Mouse (Mus musculus) heart, postnatal 4 days (tissue): ENCODE results near the gene Slc10a7. TPM values are rescaled to one million over a fixed set of nuclear protein-coding genes. Genes with fewer than 3 reads are reported as not detected.
"Not testable (repeated sequence)": the region's sequence is repeated elsewhere in the genome, so short reads cannot be mapped to it uniquely, and the experiment has no call there.

Experiments used
- DNase-seq: peaks from one replicate; pipeline ENCODE4 v3.0.0; 2021
- total RNA-seq, 2 experiments: library from RNA; stranded (reverse); gene quantifications; 2 replicates each; pipeline ENCODE4 v1.2.3; 2021

The Slc10a7 gene
- total RNA-seq, 2 experiments from 2014 or later, result 10.5 to 11.3 TPM

GRCm38 (mm10) chr8:78670241-78670640 is 161.1 kb downstream of the Slc10a7 start:
- DNase-seq, result no peak

DNA sequence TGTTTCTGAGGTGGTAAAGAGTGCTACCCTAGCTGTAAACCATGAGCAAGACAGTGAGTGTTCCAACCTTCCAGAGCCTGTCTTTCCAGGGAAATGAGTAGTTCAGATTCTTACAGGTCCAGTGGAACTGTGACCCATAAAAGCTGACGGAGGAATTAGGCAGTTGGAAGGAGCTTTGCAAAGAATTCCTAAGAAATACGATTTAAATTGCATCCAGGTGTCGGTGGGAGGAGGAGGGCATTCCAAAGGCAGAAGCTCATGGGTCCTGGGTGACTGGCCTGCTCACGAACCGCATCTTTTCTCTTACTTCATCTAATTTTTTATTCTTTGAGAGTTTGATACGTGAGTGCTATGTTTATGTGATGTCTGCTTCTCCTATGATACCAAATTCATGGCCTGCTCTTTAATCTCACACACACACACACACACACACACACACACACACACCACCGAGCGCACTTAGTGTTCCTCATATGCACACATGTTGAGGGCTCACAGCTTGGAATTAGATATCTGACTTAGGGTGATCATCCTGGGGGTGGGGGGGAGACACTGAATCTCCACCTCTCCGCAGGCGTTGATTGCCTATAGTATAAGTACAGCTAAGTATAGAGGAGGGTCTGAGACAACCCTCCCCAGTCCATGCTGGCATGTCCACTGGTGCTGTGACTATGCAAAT is 169.5 kb downstream of the Slc10a7 start:
- DNase-seq, result no peak

DNA sequence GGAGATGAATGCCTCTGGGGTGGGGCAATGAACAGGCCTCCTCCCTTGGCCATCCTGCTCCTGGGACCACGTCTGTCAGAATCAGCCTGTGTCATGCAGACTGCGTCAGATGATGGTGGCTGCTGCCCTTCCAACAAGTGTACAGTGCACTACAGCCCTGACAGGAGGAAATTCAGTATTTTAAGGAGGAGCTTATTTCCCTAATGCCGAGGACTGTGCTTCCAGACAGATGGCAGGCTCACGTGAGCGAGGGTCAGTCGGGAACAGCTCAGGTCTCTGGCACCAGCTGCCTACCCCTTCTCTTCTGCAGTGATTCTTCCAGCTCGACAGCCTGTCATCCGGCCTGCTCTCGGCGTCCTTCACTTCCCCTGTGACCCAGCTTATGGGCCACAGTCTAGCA is 181.6 kb downstream of the Slc10a7 start:
- DNase-seq, result no peak

DNA sequence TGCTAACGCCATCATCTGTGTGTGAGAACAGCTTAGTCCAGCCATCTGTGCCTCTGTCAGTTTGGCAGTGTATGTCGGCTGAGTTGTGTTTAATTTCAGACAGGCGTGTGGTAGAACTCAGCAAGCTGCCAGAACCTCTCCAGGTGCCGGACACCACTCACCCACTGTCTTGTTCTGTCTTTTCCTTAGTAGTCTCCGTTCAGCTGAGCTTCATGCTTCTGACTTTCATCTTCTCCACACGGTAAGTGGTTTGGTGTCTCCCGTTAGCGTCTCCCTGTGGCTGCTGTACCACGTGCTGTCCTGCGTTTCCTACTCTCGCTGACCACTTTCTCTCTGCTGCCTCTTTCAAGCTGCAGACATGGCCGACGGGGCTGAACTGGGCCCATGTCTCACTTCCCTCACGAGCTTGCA is 189.2 kb downstream of the Slc10a7 start:
- DNase-seq, result no peak

DNA sequence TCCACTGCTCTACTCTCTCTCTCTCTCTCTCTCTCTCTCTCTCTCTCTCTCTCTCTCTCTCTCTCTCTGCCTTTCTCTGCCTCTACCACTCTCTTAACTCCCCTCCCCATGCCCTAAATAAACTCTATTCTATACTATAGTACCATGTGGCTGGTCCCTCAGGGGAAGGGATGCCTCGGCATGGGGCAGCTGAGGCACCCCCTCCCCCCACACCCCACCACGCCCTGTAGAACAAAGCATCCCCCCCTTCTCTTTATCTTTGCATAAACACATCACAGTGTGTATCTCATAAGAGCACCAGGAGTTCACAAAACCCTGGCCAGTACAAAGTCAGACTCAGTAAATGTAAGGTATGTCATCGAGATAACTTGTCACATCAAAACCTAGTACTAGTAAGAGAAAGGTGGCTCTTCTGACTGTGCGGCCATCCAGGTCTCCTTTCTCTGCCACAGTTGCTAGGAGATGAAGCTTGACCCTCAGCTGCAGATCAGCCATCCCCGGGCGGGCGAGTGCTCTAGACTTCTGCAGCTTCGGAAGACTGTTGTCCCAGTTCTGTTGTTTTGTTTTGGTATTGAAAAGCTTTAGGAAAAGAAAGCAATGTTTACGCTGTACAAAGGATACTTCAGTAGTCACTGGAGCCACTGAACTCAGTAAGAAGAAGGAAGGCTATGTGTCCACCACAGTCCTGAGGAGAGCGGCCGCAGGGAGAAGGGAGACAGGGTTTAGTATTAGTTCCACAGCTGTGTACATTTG is 194.1 kb downstream of the Slc10a7 start:
- DNase-seq, result no peak

- no peak for DNase-seq
Measured at GRCm38 (mm10) chr8:78705980-78706379, 196.8 kb downstream of the Slc10a7 start.

- no peak for DNase-seq
Measured at GRCm38 (mm10) chr8:78709948-78710644, 200.9 kb downstream of the Slc10a7 start.

- no peak for DNase-seq
Measured at GRCm38 (mm10) chr8:78710961-78711360, 201.8 kb downstream of the Slc10a7 start.

- DNase-seq, result no peak
Measured at GRCm38 (mm10) chr8:78714880-78715279, 205.7 kb downstream of the Slc10a7 start.

GRCm38 (mm10) chr8:78716546-78716945 is 207.4 kb downstream of the Slc10a7 start:
- DNase-seq, result no peak

DNA sequence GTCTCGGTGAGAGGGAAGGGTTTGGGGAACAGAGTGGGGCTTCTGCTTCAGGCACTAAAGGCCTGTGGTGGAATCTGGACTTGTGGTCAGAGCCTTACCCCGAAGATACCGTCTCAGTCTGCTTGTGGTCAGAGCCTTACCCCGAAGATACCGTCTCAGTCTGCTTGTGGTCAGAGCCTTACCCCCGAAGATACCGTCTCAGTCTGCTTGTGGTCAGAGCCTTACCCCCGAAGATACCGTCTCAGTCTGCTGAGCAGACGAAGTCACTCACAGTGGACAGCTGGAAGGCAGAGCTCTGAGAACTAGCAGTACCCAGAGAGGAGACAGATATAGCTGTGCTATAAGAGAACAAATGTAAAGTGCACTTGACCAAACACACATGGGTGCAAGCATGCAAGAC is 208.0 kb downstream of the Slc10a7 start:
- not testable (repeated sequence) for DNase-seq

DNA sequence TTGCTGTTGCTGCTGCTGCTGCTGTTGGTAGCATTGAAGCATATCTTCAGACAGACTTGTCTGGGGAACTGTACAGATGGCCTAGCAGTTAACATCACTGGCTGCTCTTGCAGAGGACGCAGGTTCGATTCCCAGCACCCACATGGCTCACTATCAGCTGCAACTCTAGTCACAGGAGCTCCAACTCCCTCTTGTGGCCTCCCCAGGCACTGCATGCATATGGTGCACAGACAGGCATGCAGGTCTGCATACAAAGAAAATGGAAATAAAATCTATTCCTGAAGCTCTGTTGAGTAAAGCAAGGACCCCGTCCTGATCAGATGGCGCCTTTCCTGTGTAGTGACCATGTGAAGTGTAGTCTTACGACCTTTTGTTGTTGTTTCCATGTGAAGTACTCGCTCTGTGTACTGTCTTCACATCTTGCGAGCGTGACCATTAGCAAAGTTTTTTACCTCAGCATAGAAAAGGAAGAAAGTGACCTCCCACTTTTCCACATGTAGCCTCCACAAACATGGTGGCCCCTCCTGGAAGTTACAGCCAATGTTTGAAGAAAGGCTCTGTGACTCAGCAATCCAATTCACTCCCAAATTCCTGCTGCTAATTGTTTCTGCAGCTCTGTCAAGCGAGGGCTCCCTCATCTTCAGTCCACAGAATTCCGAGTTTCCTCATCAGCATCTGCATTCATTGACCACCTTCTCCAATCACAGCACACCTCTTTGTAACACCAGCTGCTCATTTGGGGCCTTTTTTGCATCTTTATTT is 210.3 kb downstream of the Slc10a7 start:
- DNase-seq, result no peak

- no peak for DNase-seq
Measured at GRCm38 (mm10) chr8:78720041-78720414, 210.9 kb downstream of the Slc10a7 start.

DNA sequence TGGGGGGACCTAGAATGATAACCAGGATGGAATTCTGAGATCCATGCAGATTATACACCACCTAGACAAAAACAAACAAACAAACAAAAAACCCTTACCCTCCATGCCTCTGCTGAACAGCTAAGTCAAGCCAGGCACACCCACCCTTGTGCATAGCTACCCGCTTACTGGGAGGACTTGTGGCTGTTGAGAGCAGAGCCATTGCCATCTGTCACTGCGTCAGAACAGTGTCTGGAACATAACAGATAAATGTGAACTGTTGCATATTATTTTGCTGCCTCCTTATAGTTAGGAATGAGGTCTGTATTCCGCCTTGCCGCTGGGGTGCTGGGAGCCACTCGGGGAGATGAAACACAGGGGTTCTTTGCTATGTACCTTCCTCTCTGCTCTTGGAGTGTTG is 212.4 kb downstream of the Slc10a7 start:
- DNase-seq, result no peak

GRCm38 (mm10) chr8:78722201-78722600 is 213.1 kb downstream of the Slc10a7 start:
- DNase-seq, result no peak

DNA sequence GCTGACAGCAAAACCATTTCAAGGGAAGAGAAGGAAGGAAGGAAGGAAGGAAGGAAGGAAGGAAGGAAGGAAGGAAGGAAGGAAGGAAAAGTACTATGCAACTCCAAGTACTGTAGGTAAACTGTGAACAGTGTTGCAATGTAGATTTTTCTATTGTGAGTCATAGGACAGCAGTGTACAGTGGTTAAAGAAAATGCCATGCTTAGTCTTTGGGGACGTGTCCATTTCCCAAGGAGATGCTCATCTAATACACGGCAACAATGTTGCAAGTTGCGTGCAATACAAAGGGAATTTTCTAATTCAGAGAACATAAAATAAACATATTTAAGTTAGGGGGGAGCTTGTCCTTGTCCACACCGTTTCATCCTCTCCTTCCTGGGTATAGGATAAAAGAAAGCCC is 215.7 kb downstream of the Slc10a7 start:
- DNase-seq, result no peak

DNA sequence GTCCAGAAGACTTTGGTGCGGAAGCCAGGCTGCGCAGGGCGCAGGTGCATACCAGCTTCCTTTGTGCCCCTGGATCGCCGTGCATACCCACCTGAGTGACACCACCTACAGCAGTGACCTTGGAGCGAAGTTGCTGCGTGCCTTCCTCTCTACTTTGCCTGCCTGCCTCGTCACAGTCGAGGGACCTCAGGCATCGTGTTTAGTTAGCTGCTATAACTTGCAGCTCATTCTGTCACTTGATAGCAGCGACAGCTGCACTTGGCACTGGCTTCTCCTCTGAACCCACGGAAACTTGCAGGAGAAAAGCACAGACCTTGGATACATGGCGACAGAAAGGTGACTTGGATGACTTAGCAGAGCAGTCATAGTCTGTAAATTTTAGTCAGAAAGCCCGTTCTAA is 219.1 kb downstream of the Slc10a7 start:
- no peak for DNase-seq

DNA sequence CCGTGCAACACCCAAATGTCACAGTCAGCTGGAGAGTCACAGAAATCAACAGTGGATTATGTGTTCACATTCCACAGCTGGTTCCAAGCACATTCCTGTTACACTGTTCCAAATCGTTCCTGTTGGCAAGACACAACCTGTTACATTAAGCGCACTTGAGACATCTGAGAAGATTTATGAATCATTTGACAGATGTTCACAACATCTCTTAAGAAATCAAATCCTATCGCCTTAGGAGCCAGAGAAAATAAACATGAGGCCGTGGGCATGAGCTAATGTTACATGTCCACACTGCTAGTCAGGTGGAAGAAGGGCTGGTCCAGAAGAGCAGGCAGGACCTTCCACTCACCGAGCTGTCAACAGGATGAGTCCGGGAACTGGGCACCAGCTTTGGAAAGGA is 223.3 kb downstream of the Slc10a7 start:
- DNase-seq, result no peak

GRCm38 (mm10) chr8:78732995-78733512 is 223.9 kb downstream of the Slc10a7 start:
- DNase-seq, result peak; percentile 37

DNA sequence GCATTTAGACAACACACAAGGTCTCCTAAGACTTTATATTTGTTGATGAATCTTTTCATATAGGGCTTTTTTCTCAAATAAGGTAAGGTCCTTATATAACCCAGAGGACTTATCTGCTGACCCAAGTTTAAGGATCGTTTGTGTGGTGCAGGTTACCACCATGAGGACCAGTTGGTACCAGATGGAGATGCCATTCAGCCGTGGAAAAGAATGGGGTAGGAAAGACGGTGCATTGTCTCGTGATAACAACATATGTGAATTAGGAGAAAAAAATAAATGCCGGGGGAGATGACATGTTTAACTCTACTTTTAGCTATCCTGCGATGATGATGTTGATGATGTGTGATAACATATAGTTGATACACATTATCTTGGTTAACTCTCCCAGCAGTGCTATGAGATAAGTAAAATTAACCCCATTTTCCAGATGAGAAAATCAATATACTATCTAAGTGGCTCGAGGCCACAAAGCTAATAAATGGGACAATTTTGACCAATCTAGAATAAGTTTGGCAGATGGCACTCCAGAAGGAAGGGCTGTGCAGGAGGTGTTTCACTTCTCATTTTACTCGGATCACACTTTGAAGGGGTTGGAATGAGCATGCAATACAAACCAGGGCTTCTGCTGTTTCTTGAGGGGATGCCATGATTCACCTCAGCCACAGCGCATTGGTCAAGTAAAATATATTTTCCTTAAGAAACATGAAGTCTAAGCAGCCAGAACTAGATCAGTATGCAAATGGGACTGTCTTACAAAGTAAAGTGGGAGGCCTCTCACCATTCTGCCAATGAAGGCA is 225.8 kb downstream of the Slc10a7 start:
- no peak for DNase-seq

GRCm38 (mm10) chr8:78738304-78738703 is 229.2 kb downstream of the Slc10a7 start:
- DNase-seq, result no peak

DNA sequence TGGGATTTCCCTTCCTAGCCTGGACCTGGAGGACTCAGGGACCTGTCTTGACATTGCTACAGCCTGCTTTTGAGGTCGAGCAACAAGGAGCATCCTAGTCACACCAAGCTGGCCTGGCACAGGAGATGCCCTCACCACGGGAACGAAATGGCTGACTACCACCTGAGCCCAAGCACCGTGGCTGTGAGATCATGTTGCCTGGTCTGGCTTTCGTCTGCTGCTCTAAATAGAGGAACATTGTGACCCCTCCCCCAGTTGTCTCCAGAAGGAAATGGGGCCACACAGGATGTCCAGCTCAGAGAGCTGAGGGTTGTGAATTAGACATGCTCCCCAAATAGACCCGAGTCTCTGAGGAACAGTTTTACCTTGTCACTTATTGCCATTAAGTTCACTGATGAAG is 231.8 kb downstream of the Slc10a7 start:
- DNase-seq, result peak; percentile 31
